Mouse (Mus musculus): Measurements from ENCODE around the gene Gatb.
"Not testable (repeated sequence)": the region's sequence is repeated elsewhere in the genome, so short reads cannot be mapped to it uniquely, and the experiment has no call there.

The Gatb gene

GRCm38 (mm10) chr3:85573864-85574830 lies at the start of gene Gatb:
Gene Gatb (plus strand): TSS chr3:85574119.
- DNase-seq (ENCODE audit: low spot score in 2 of 2) = peak; percentile 98 to 99

GRCm38 (mm10) chr3:85530601-85531161 lies 43.2 kb upstream of the Gatb start:
- DNase-seq (ENCODE audit: low spot score in 2 of 2) = peak in 1 of 2 experiments; percentile 25

GRCm38 (mm10) chr3:85532376-85532775 lies 41.5 kb upstream of the Gatb start:
- DNase-seq (ENCODE audit: low spot score in 2 of 2) = no peak

- DNase-seq (ENCODE audit: low spot score in 2 of 2) = no peak
Measured at GRCm38 (mm10) chr3:85535042-85535441, 38.9 kb upstream of the Gatb start.

GRCm38 (mm10) chr3:85535621-85536520 lies 38.0 kb upstream of the Gatb start:
- no peak for DNase-seq (ENCODE audit: low spot score in 2 of 2)

- no peak for DNase-seq (ENCODE audit: low spot score in 2 of 2)
Measured at GRCm38 (mm10) chr3:85542765-85543164, 31.2 kb upstream of the Gatb start.

GRCm38 (mm10) chr3:85543652-85544051 lies 30.3 kb upstream of the Gatb start:
- DNase-seq (ENCODE audit: low spot score in 2 of 2) = no peak

- no peak for DNase-seq (ENCODE audit: low spot score in 2 of 2)
Measured at GRCm38 (mm10) chr3:85550312-85550711, 23.6 kb upstream of the Gatb start.

GRCm38 (mm10) chr3:85551352-85551751 lies 22.6 kb upstream of the Gatb start:
- peak in 1 of 2 experiments; percentile 37 for DNase-seq (ENCODE audit: low spot score in 2 of 2)

- no peak for DNase-seq (ENCODE audit: low spot score in 2 of 2)
Measured at GRCm38 (mm10) chr3:85553731-85554277, 20.1 kb upstream of the Gatb start.

GRCm38 (mm10) chr3:85564603-85565002 lies 9.3 kb upstream of the Gatb start:
- DNase-seq (ENCODE audit: low spot score in 2 of 2) = no peak

- DNase-seq (ENCODE audit: low spot score in 2 of 2) = peak; percentile 33 to 56
Measured at GRCm38 (mm10) chr3:85571276-85571675, 2.6 kb upstream of the Gatb start.

- not testable (repeated sequence) for DNase-seq (ENCODE audit: low spot score in 2 of 2)
Measured at GRCm38 (mm10) chr3:85572502-85572901, 1.4 kb upstream of the Gatb start.

- no peak for DNase-seq (ENCODE audit: low spot score in 2 of 2)
Measured at GRCm38 (mm10) chr3:85573216-85573863, 579 bp upstream of the Gatb start.

GRCm38 (mm10) chr3:85582726-85583125 lies 8.8 kb downstream of the Gatb start:
- no peak for DNase-seq (ENCODE audit: low spot score in 2 of 2)

- no peak for DNase-seq (ENCODE audit: low spot score in 2 of 2)
Measured at GRCm38 (mm10) chr3:85583194-85583593, 9.3 kb downstream of the Gatb start.

- no peak for DNase-seq (ENCODE audit: low spot score in 2 of 2)
Measured at GRCm38 (mm10) chr3:85584966-85585365, 11.0 kb downstream of the Gatb start.

GRCm38 (mm10) chr3:85588701-85589100 lies 14.8 kb downstream of the Gatb start:
- DNase-seq (ENCODE audit: low spot score in 2 of 2) = no peak

- no peak for DNase-seq (ENCODE audit: low spot score in 2 of 2)
Measured at GRCm38 (mm10) chr3:85590090-85590754, 16.3 kb downstream of the Gatb start.

- no peak for DNase-seq (ENCODE audit: low spot score in 2 of 2)
Measured at GRCm38 (mm10) chr3:85592067-85592466, 18.1 kb downstream of the Gatb start.
